Comparison of ENCODE assay signal across 14 mouse cellular contexts in the genomic region with DNA sequence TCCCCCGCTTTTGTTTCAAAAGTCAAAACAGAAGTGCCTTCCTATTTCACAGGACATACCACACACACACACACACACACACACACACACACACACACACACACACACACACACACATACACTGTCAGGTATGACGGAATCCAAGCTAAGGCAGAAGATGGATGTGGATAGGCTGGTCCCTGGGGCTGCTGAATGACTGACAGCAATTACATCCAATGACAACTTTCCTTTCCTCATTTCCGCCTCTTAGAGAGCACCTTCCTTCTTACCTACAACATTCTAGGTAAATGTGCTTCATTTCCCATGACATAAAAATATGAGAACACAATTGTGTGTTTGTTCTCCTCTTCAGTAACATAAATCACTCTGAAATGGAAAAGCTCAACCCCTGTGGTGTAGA. TPM values are rescaled to one million over a fixed set of nuclear protein-coding genes. Genes with fewer than 3 reads are reported as not detected.
"Had no signal": no experiment of that assay in that cellular context is flagged by ENCODE, and none has a peak within 500 bp of the region (broad histone marks: within the 10 kb centered on the region; RNA-seq: fewer than 3 reads in every experiment).

No protein-coding gene starts in this region.

- H3K4me1 ChIP-seq: kidney, embryonic 15.5 days; limb, embryonic 12.5 days; midbrain, embryonic 13.5 days; stomach, embryonic 15.5 days had no signal

- ATAC-seq: midbrain, embryonic 13.5 days had no signal

- H3K4me2 ChIP-seq: kidney, embryonic 15.5 days; limb, embryonic 12.5 days; midbrain, embryonic 13.5 days; stomach, embryonic 15.5 days had no signal

- H3K27me3 ChIP-seq: kidney, embryonic 15.5 days; limb, embryonic 12.5 days; midbrain, embryonic 13.5 days; stomach, embryonic 15.5 days had no signal

- H3K36me3 ChIP-seq: limb, embryonic 12.5 days; midbrain, embryonic 13.5 days; stomach, embryonic 15.5 days had no signal

- H3K9ac ChIP-seq: kidney, embryonic 15.5 days; limb, embryonic 12.5 days; liver, embryonic 14.5 days; midbrain, embryonic 13.5 days; stomach, embryonic 15.5 days had no signal

- DNase-seq: kidney, postnatal 14 days; layer of hippocampus, postnatal 36 days; liver; lung, adult 18-20 months; right cerebral cortex, postnatal 14 days; thymus, adult 2 months; thymus, postnatal 25 days had no signal

- H3K9me3 ChIP-seq: kidney, embryonic 15.5 days; limb, embryonic 12.5 days; midbrain, embryonic 13.5 days; stomach, embryonic 15.5 days had no signal

- H3K4me3 ChIP-seq: kidney, embryonic 15.5 days; limb, embryonic 12.5 days; midbrain, embryonic 13.5 days; myocyte; stomach, embryonic 15.5 days had no signal

- H3K27ac ChIP-seq: kidney, embryonic 15.5 days; limb, embryonic 12.5 days; liver, embryonic 14.5 days; midbrain, embryonic 13.5 days; stomach, embryonic 15.5 days had no signal

RNA-seq across cellular contexts. Expression of gene Npnt, which starts 56.4 kb away (rescaled TPM):
- total RNA-seq: megakaryocyte-erythroid progenitor cell, adult 5-6 weeks had no signal
